Mouse (Mus musculus) embryo, embryonic 10.5 days (tissue): ENCODE results near the gene Scel.

Experiments
- DNase-seq: peaks from one replicate; pipeline ENCODE4 v3.0.0-alpha.2; 2015; ENCODE audit warnings: low spot score

Gene Scel

GRCm38 (mm10) chr14:103571598-103572320 lies 58.6 kb downstream of the Scel start:
- no peak for DNase-seq

- DNase-seq, result no peak
Measured at GRCm38 (mm10) chr14:103575854-103576253, 62.7 kb downstream of the Scel start.

GRCm38 (mm10) chr14:103577011-103577410 lies 63.9 kb downstream of the Scel start:
- DNase-seq, result no peak

- no peak for DNase-seq
Measured at GRCm38 (mm10) chr14:103586662-103587061, 73.5 kb downstream of the Scel start.

- no peak for DNase-seq
Measured at GRCm38 (mm10) chr14:103587208-103587900, 74.2 kb downstream of the Scel start.

GRCm38 (mm10) chr14:103589819-103590218 lies 76.7 kb downstream of the Scel start:
- no peak for DNase-seq

- no peak for DNase-seq
Measured at GRCm38 (mm10) chr14:103595870-103596269, 82.7 kb downstream of the Scel start.

GRCm38 (mm10) chr14:103608063-103608462 lies 94.9 kb downstream of the Scel start:
- no peak for DNase-seq

GRCm38 (mm10) chr14:103613573-103614271 lies 100.6 kb downstream of the Scel start:
- no peak for DNase-seq

GRCm38 (mm10) chr14:103614272-103614587 lies 101.1 kb downstream of the Scel start:
- DNase-seq, result no peak

GRCm38 (mm10) chr14:103619756-103620155 lies 106.6 kb downstream of the Scel start:
- DNase-seq, result no peak

- no peak for DNase-seq
Measured at GRCm38 (mm10) chr14:103621207-103621606, 108.1 kb downstream of the Scel start.

- no peak for DNase-seq
Measured at GRCm38 (mm10) chr14:103626100-103626499, 113.0 kb downstream of the Scel start.

- DNase-seq, result no peak
Measured at GRCm38 (mm10) chr14:103629639-103630364, 116.7 kb downstream of the Scel start.

- DNase-seq, result no peak
Measured at GRCm38 (mm10) chr14:103630545-103630944, 117.4 kb downstream of the Scel start.

GRCm38 (mm10) chr14:103643933-103644332 lies 130.8 kb downstream of the Scel start:
- peak; percentile 32 for DNase-seq

- DNase-seq, result no peak
Measured at GRCm38 (mm10) chr14:103647981-103648380, 134.8 kb downstream of the Scel start.

GRCm38 (mm10) chr14:103648623-103649255 lies 135.6 kb downstream of the Scel start:
- peak; percentile 78 for DNase-seq

GRCm38 (mm10) chr14:103649302-103649701 lies 136.2 kb downstream of the Scel start:
- DNase-seq, result no peak

GRCm38 (mm10) chr14:103649896-103650334 lies 136.8 kb downstream of the Scel start, which contains the start of gene Slain1:
Gene Slain1 (plus strand): TSS chr14:103650228.
- peak; percentile 91 for DNase-seq

GRCm38 (mm10) chr14:103650413-103651101 lies 137.4 kb downstream of the Scel start:
- DNase-seq, result peak; percentile 65
